Mouse (Mus musculus) ES-Bruce4 (cell line): ENCODE data around the gene Mum1. TPM values are rescaled to one million over a fixed set of nuclear protein-coding genes. Genes with fewer than 3 reads are reported as not detected.
"Not testable (repeated sequence)": the region's sequence is repeated elsewhere in the genome, so short reads cannot be mapped to it uniquely, and the experiment has no call there.

Experiments used
- H3K27ac ChIP-seq: 2 replicates; pipeline ENCODE4 v1.5.1; 2012; ENCODE audit warnings: low read length, inconsistent platforms; ENCODE audit not compliant: insufficient read depth
- H3K27me3 ChIP-seq: 2 replicates; pipeline ENCODE4 v1.6.1; 2012; ENCODE audit warnings: mild to moderate bottlenecking, low read length, inconsistent platforms; ENCODE audit not compliant: control insufficient read depth, poor library complexity, insufficient read depth, severe bottlenecking
- H3K36me3 ChIP-seq: 2 replicates; pipeline ENCODE4 v1.6.1; 2012; ENCODE audit warnings: inconsistent platforms, mild to moderate bottlenecking, low read length, moderate library complexity; ENCODE audit not compliant: control insufficient read depth, poor library complexity, insufficient read depth, severe bottlenecking
- H3K4me1 ChIP-seq: one replicate; pipeline ENCODE4 v1.8.1; 2011; ENCODE audit warnings: low read length; ENCODE audit not compliant: control insufficient read depth, insufficient read depth
- H3K4me3 ChIP-seq: 2 replicates; pipeline ENCODE4 v1.5.1; 2011; ENCODE audit warnings: low read depth, mild to moderate bottlenecking, low read length
- H3K9ac ChIP-seq: 2 replicates; pipeline ENCODE4 v1.6.1; 2012; ENCODE audit warnings: low read depth, mild to moderate bottlenecking, inconsistent platforms; ENCODE audit not compliant: poor library complexity, severe bottlenecking
- H3K9me3 ChIP-seq: replicated peaks from 2 replicates; pipeline ENCODE4 v1.6.1; 2012; ENCODE audit warnings: mild to moderate bottlenecking, low read length, inconsistent platforms; ENCODE audit not compliant: control insufficient read depth, poor library complexity, insufficient read depth, severe bottlenecking
- CTCF ChIP-seq: IDR thresholded peaks from one replicate; pipeline ENCODE4 v1.8.1; 2011; ENCODE audit warnings: low read depth, low read length
- EP300 ChIP-seq: IDR thresholded peaks from 2 replicates; pipeline ENCODE4 v1.6.1; 2011; ENCODE audit warnings: low read depth, low read length; ENCODE audit not compliant: insufficient read depth
- POLR2A ChIP-seq: IDR thresholded peaks from one replicate; pipeline ENCODE4 v1.8.1; 2011; ENCODE audit warnings: low read length; ENCODE audit not compliant: insufficient read depth
- polyA plus RNA-seq: library from polyadenylated mRNA; stranded (reverse); fragments of >200 nt; gene quantifications from 2 replicates; pipeline ENCODE4 v1.2.4, GENCODE M21; 2011; ENCODE audit warnings: low read depth; ENCODE audit not compliant: missing spikeins, insufficient read depth, insufficient read length

The Mum1 gene
- polyA plus RNA-seq, 1 experiment, result 35.7 TPM

GRCm38 (mm10) chr10:80215048-80215772 is 11.0 kb upstream of the Mum1 start:
- H3K4me3 ChIP-seq, result no peak overlapping the region
- H3K36me3 ChIP-seq, result no peaks in the 10 kb centered on the region
- no peaks in the 10 kb centered on the region for H3K9me3 ChIP-seq
- TF ChIP-seq POLR2A, result no peak
- no peak for TF ChIP-seq EP300
- TF ChIP-seq CTCF, result no peak
- H3K4me1 ChIP-seq, result peaks cover 3% of the 10 kb centered on the region
- H3K27me3 ChIP-seq, result no peaks in the 10 kb centered on the region
- no peak overlapping the region; the same call in 1 of the 2 replicates for H3K27ac ChIP-seq
- peak overlapping the region; percentile 6; the same call in 1 of the 2 replicates for H3K9ac ChIP-seq

DNA sequence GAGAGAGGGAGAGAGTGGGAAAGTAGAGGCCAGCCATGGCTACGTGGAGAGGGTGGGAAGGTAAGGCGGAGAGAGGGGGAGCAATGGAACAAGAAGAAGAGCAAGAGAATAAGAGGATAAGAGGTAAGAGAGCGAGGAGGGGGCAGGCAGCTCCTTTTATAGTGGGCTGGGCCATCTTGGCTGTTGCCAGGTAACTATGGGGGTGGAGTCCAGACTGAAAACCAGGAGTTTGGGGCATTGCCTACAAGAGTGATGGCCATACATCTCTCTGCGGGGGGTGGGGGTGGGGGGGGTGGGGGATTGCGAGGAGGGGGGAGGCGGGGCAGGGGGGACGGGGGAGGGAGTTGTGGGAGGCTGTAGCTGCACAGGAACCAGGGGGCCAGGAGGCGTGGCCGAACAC is 5.6 kb upstream of the Mum1 start:
- Histone ChIP-seq H3K4me3 (no peak overlapping the region; the same call in 1 of the 2 replicates), H3K27ac (no peak overlapping the region), H3K9me3 (no peaks in the 10 kb centered on the region), H3K27me3 (no peaks in the 10 kb centered on the region), H3K9ac (no peak overlapping the region), H3K4me1 (peaks cover 5% of the 10 kb centered on the region), H3K36me3 (no peaks in the 10 kb centered on the region)
- TF ChIP-seq EP300 (no peak), CTCF (no peak), POLR2A (no peak)

GRCm38 (mm10) chr10:80223137-80223536 is 3.1 kb upstream of the Mum1 start:
- not testable (repeated sequence) for H3K27ac ChIP-seq, H3K9me3 ChIP-seq, H3K4me1 ChIP-seq, H3K4me3 ChIP-seq, H3K9ac ChIP-seq, H3K36me3 ChIP-seq, H3K27me3 ChIP-seq

DNA sequence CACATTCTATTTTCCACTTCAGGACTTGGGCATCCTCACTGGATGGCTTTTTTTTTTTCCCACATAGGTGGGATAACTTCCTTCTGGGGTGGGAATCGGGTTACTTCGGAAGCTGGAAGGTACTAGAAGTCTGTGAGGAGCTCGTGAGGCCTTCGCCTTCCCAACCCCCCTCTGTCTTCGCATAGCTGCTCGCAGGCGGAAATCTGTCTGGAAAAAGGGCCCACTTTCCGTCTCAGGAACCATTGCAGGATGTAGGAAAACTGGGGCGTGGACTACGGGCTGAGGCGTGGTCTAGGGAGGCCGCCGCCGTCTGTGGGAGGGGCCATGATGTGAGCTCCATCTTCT is 191 bp upstream of the Mum1 start:
- peaks cover under 1% of the 10 kb centered on the region for H3K4me1 ChIP-seq
- H3K9ac ChIP-seq, result peak overlapping the region; percentile 60
- H3K9me3 ChIP-seq, result no peaks in the 10 kb centered on the region
- peak overlapping the region; percentile 32 for H3K4me3 ChIP-seq
- H3K27me3 ChIP-seq, result no peaks in the 10 kb centered on the region
- TF ChIP-seq CTCF (no peak), POLR2A (peak; percentile 70), EP300 (no peak)
- H3K36me3 ChIP-seq, result peaks cover 23% of the 10 kb centered on the region
- H3K27ac ChIP-seq, result peak overlapping the region; percentile 61

DNA sequence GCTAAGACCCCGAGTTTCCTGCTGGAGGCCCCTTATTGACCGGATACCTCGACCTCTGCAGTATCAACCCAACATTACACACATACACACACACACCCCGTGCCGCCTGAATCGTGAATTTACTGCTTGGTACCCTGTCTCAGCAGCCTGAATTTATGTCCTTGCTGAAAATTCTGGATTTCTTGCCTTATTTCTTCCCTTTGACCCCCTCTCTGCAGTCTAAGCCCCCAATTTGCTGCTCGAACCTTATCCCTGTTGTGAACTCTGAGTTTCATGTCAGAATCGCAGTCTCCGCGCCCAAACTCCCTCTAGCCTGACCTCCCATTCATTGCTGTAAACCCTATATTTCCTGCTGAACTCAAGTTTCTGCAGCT is 919 bp downstream of the Mum1 start:
- H3K27me3 ChIP-seq, result no peaks in the 10 kb centered on the region
- no peaks in the 10 kb centered on the region for H3K4me1 ChIP-seq
- TF ChIP-seq POLR2A (no peak), CTCF (no peak), EP300 (no peak)
- H3K9ac ChIP-seq, result peak overlapping the region; percentile 85
- peaks cover 25% of the 10 kb centered on the region for H3K36me3 ChIP-seq
- H3K9me3 ChIP-seq, result no peaks in the 10 kb centered on the region
- peak overlapping the region; percentile 77 for H3K4me3 ChIP-seq
- no peak overlapping the region for H3K27ac ChIP-seq

- H3K4me3 ChIP-seq, result no peak overlapping the region
- H3K27me3 ChIP-seq, result no peaks in the 10 kb centered on the region
- H3K27ac ChIP-seq, result no peak overlapping the region
- H3K9ac ChIP-seq, result peak overlapping the region; percentile 85; the same call in 1 of the 2 replicates
- no peak for TF ChIP-seq POLR2A
- no peak for TF ChIP-seq EP300
- no peak for TF ChIP-seq CTCF
- H3K9me3 ChIP-seq, result no peaks in the 10 kb centered on the region
- H3K4me1 ChIP-seq, result no peaks in the 10 kb centered on the region
- peaks cover 32% of the 10 kb centered on the region for H3K36me3 ChIP-seq
Observed at GRCm38 (mm10) chr10:80227877-80228775, 1.9 kb downstream of the Mum1 start.
